Mouse (Mus musculus) neural tube, embryonic 13.5 days (tissue): ENCODE data around the gene Adgrg5. TPM values are rescaled to one million over a fixed set of nuclear protein-coding genes. Genes with fewer than 3 reads are reported as not detected.

Source experiments
- ATAC-seq: fragments of 200-750 bp; cut with Nextera tagmentation; 2 replicates; pipeline ENCODE4 v1.8.0; 2017; ENCODE audit warnings: low read depth, mild to moderate bottlenecking, moderate TSS enrichment, moderate library complexity
- H3K27ac ChIP-seq: fragments of 300-500 bp; sonication (generic); replicated peaks from 2 replicates; pipeline ENCODE4 v1.5.1; 2015; ENCODE audit warnings: moderate library complexity, mild to moderate bottlenecking, inconsistent platforms
- H3K27me3 ChIP-seq: fragments of 300-500 bp; sonication (generic); 2 replicates; pipeline ENCODE4 v1.6.1; 2015; ENCODE audit warnings: mild to moderate bottlenecking, inconsistent platforms
- H3K36me3 ChIP-seq: fragments of 300-500 bp; sonication (generic); 2 replicates; pipeline ENCODE4 v1.6.1; 2015; ENCODE audit warnings: mild to moderate bottlenecking, inconsistent platforms
- H3K4me1 ChIP-seq: fragments of 300-500 bp; sonication (generic); replicated peaks from 2 replicates; pipeline ENCODE4 v1.6.1; 2015; ENCODE audit warnings: inconsistent platforms
- H3K4me2 ChIP-seq: fragments of 300-500 bp; sonication (generic); 2 replicates; pipeline ENCODE4 v1.6.1; 2015; ENCODE audit warnings: inconsistent platforms, mild to moderate bottlenecking, moderate library complexity
- H3K4me3 ChIP-seq: fragments of 300-500 bp; sonication (generic); 2 replicates; pipeline ENCODE4 v1.5.1; 2015; ENCODE audit warnings: mild to moderate bottlenecking, inconsistent platforms
- H3K9ac ChIP-seq: fragments of 300-500 bp; sonication (generic); 2 replicates; pipeline ENCODE4 v1.6.1; 2015; ENCODE audit warnings: moderate library complexity, mild to moderate bottlenecking, inconsistent platforms
- H3K9me3 ChIP-seq: fragments of 300-500 bp; sonication (generic); 2 replicates; pipeline ENCODE4 v1.6.1; 2016; ENCODE audit warnings: inconsistent platforms
- WGBS: fragments of 180-500 bp; shearing (Covaris S2); methylation state at CpG from one replicate; pipeline ENCODE4 v1.1.7; 2015; 5-methylcytosine and 5-hydroxymethylcytosine counted together
- polyA plus RNA-seq: library from polyadenylated mRNA; unstranded; fragments of >200 nt; fragmentation: Nextera tagmentation; extraction: Ambion mirVana; gene quantifications from 2 replicates; pipeline ENCODE4 v1.2.1, GENCODE M21; 2015

The Adgrg5 gene
- polyA plus RNA-seq, 1 experiment from 2014 or later = 0.07 TPM

- no peaks in the 10 kb centered on the region for H3K9me3 ChIP-seq
- H3K4me3 ChIP-seq = peak overlapping the region; percentile 8; the same call in 1 of the 2 replicates
- no peaks in the 10 kb centered on the region; the same call in 1 of the 2 replicates for H3K27me3 ChIP-seq
- H3K36me3 ChIP-seq = no peaks in the 10 kb centered on the region
- peak overlapping the region; percentile 32; the same call in 1 of the 2 replicates for H3K9ac ChIP-seq
- 19% methylated on average over 17 of the region's 17 CpGs for WGBS
- peaks cover 45% of the 10 kb centered on the region for H3K4me1 ChIP-seq
- peak overlapping the region; percentile 40 for H3K4me2 ChIP-seq
- ATAC-seq = no peak
- H3K27ac ChIP-seq = peak overlapping the region; percentile 78
Observed at GRCm38 (mm10) chr8:94976651-94977417, 53.3 kb downstream of the Adgrg5 start.

GRCm38 (mm10) chr8:94978131-94978530 lies 54.6 kb downstream of the Adgrg5 start:
- Histone ChIP-seq H3K4me2 (peak overlapping the region; percentile 40; the same call in 1 of the 2 replicates), H3K27ac (peak overlapping the region; percentile 78), H3K4me1 (peaks cover 58% of the 10 kb centered on the region), H3K36me3 (no peaks in the 10 kb centered on the region), H3K4me3 (no peak overlapping the region), H3K9me3 (no peaks in the 10 kb centered on the region), H3K27me3 (no peaks in the 10 kb centered on the region; the same call in 1 of the 2 replicates), H3K9ac (no peak overlapping the region)
- 15% methylated on average over 9 of the region's 9 CpGs for WGBS
- peak; percentile 78 for ATAC-seq

GRCm38 (mm10) chr8:94978593-94979319 lies 55.3 kb downstream of the Adgrg5 start:
- H3K27me3 ChIP-seq = no peaks in the 10 kb centered on the region; the same call in 1 of the 2 replicates
- H3K4me1 ChIP-seq = peaks cover 64% of the 10 kb centered on the region
- no peak overlapping the region for H3K9ac ChIP-seq
- no peaks in the 10 kb centered on the region for H3K36me3 ChIP-seq
- no peak overlapping the region for H3K4me3 ChIP-seq
- H3K9me3 ChIP-seq = no peaks in the 10 kb centered on the region
- WGBS = 65% methylated on average over 13 of the region's 13 CpGs
- H3K27ac ChIP-seq = peak overlapping the region; percentile 78
- no peak; the same call in 1 of the 2 replicates for ATAC-seq
- no peak overlapping the region for H3K4me2 ChIP-seq

DNA sequence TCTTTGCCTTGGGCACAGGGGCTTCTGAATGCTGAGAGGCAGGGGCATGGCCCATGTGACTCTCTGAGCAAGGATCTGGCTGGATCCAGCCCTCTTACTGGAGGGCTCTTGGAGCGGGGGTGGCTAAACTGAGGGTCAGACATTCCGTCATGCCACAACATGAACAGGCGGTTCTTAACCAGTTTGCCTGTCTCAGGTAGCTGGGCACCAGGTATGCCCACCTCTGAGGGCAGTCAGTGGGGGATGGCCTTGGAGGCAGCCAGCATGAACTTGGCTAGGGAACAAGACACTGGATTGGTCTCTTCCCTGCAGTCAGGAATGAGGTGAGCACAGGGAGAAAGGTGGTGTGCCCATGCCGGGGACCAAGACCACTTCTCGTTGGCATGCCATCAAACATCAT lies 56.7 kb downstream of the Adgrg5 start:
- Histone ChIP-seq H3K9me3 (no peaks in the 10 kb centered on the region), H3K27ac (no peak overlapping the region), H3K4me3 (no peak overlapping the region), H3K9ac (no peak overlapping the region), H3K4me1 (peaks cover 79% of the 10 kb centered on the region), H3K4me2 (no peak overlapping the region), H3K27me3 (no peaks in the 10 kb centered on the region; the same call in 1 of the 2 replicates), H3K36me3 (no peaks in the 10 kb centered on the region)
- 90% methylated on average over 5 of the region's 5 CpGs for WGBS
- ATAC-seq = no peak

DNA sequence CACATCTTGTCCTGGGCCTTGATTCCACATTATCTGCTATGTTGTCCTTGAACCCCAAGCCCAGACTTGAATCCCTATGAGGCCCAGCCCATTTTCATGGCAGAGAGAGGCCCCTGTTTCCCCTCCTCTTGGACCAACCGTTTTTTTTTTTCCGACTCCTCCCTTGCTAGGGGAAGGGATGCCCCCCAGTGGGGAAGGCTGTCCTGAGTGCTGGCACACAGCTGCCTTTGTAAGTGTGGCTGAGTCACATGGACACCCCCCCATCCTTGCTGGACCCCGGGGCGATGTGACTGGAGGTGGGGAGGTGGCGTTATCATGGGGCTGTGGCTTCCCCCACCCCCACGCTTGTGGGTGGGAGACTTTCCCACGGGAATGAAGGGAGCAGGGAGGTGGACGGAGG lies 57.5 kb downstream of the Adgrg5 start:
- Histone ChIP-seq H3K9ac (no peak overlapping the region), H3K27ac (peak overlapping the region; percentile 78), H3K9me3 (no peaks in the 10 kb centered on the region), H3K4me2 (no peak overlapping the region), H3K36me3 (no peaks in the 10 kb centered on the region), H3K27me3 (no peaks in the 10 kb centered on the region; the same call in 1 of the 2 replicates), H3K4me1 (peaks cover 87% of the 10 kb centered on the region), H3K4me3 (no peak overlapping the region)
- 50% methylated on average over 8 of the region's 8 CpGs for WGBS
- ATAC-seq = no peak

DNA sequence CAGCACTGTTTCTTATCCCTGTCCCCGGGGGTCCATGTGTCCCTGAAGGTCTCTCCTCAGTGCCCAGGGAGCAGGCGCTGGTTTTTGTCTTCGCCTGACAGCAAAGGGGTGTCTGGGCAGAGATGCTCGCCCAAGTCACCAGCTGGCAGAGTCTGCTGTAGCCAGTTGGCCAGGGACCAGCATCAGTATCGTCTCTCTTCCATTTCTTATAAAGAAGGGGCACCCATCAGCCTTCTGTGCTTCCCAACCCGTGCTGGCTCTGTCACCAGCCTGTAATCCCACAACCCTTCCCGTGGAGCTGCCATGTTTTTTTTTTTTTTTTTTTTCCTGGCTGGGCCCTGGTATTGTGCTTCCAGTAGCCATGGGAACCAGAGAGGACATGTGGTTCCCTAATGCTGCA lies 58.4 kb downstream of the Adgrg5 start:
- Histone ChIP-seq H3K9me3 (no peaks in the 10 kb centered on the region), H3K27me3 (no peaks in the 10 kb centered on the region; the same call in 1 of the 2 replicates), H3K9ac (no peak overlapping the region), H3K36me3 (no peaks in the 10 kb centered on the region), H3K4me2 (no peak overlapping the region), H3K4me3 (no peak overlapping the region), H3K27ac (peak overlapping the region; percentile 78), H3K4me1 (peaks cover 92% of the 10 kb centered on the region)
- WGBS = 42% methylated on average over 7 of the region's 7 CpGs
- no peak for ATAC-seq

GRCm38 (mm10) chr8:94983146-94983545 lies 59.7 kb downstream of the Adgrg5 start:
- peaks cover 92% of the 10 kb centered on the region for H3K4me1 ChIP-seq
- no peak for ATAC-seq
- no peaks in the 10 kb centered on the region for H3K27me3 ChIP-seq
- no peaks in the 10 kb centered on the region for H3K36me3 ChIP-seq
- no peaks in the 10 kb centered on the region for H3K9me3 ChIP-seq
- 2% methylated on average over 5 of the region's 5 CpGs for WGBS
- H3K4me2 ChIP-seq = 0 out of 2 replicates have a peak overlapping the region, but pooled peaks have one; percentile 43
- no peak overlapping the region for H3K4me3 ChIP-seq
- peak overlapping the region; percentile 57; the same call in 1 of the 2 replicates for H3K9ac ChIP-seq
- H3K27ac ChIP-seq = peak overlapping the region; percentile 78

DNA sequence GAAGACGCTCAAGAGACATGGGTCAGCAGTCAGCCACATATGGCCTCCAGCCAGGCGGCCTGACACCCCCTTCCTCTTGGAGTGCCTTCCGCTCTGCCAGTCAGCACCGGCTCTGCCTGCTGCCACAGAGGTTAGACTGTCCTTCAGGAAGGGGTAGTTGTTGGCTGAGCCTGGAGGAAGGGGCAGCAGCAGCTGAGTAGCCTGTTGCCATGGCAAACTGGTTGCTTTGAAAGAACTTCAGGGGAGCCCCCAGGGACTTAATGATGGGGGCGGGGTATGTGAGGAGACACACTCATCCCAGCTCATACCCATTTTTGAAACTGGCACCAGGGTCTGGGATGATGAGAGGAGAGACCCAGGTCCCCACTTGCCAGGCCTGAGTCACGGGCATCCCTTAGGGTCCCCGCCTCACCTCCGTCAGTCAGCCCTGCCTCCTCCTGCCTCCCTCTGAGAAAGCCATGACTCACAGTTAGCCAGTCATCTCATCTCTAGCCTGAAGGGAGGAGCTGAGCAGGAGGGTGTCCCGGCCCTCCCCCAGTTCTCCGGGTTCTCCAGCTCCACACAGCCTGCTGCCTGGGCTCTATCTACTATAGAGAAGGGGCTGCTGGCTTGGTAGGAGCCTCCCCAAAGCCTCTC lies 60.5 kb downstream of the Adgrg5 start:
- Histone ChIP-seq H3K27me3 (no peaks in the 10 kb centered on the region), H3K4me3 (peak overlapping the region; percentile 29), H3K9ac (peak overlapping the region; percentile 57), H3K4me2 (peak overlapping the region; percentile 43), H3K4me1 (peaks cover 83% of the 10 kb centered on the region), H3K27ac (peak overlapping the region; percentile 78), H3K9me3 (no peaks in the 10 kb centered on the region), H3K36me3 (no peaks in the 10 kb centered on the region)
- peak; percentile 65 for ATAC-seq
- WGBS = 4% methylated on average over 10 of the region's 10 CpGs

GRCm38 (mm10) chr8:94985023-94985422 lies 61.5 kb downstream of the Adgrg5 start:
- H3K36me3 ChIP-seq = no peaks in the 10 kb centered on the region
- no peak for ATAC-seq
- no peaks in the 10 kb centered on the region for H3K9me3 ChIP-seq
- peaks cover 82% of the 10 kb centered on the region for H3K4me1 ChIP-seq
- peak overlapping the region; percentile 47 for H3K9ac ChIP-seq
- H3K4me3 ChIP-seq = peak overlapping the region; percentile 29
- 88% methylated on average over 6 of the region's 6 CpGs for WGBS
- no peaks in the 10 kb centered on the region for H3K27me3 ChIP-seq
- peak overlapping the region; percentile 43 for H3K4me2 ChIP-seq
- peak overlapping the region; percentile 78 for H3K27ac ChIP-seq

- no peaks in the 10 kb centered on the region for H3K9me3 ChIP-seq
- peak; percentile 9; the same call in 1 of the 2 replicates for ATAC-seq
- no peaks in the 10 kb centered on the region for H3K36me3 ChIP-seq
- H3K4me1 ChIP-seq = peaks cover 82% of the 10 kb centered on the region
- H3K27ac ChIP-seq = peak overlapping the region; percentile 78
- WGBS = 16% methylated on average over 5 of the region's 5 CpGs
- H3K4me3 ChIP-seq = peak overlapping the region; percentile 29
- H3K9ac ChIP-seq = peak overlapping the region; percentile 47
- peak overlapping the region; percentile 43 for H3K4me2 ChIP-seq
- H3K27me3 ChIP-seq = no peaks in the 10 kb centered on the region
Observed at GRCm38 (mm10) chr8:94986676-94987075, 63.2 kb downstream of the Adgrg5 start.

DNA sequence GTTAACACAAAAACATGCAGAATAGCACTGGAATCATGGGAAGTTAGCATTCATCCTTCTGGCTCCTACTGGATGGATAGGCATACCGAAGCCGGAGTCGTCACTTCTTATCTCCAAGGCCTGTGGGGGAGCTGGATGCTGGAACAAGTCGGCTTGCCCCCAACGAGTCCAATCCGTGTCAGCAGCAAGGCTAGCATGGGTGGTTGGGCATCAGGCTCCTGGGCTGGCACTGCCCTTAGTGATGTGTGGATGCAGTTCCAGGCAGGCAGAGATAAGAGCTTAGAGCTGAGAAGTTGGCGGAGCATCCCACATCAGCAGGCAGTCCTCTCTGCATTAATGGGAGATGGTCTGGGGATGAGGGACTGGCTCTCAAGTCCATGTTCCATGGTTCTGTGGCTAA lies 64.1 kb downstream of the Adgrg5 start:
- H3K4me3 ChIP-seq = no peak overlapping the region
- ATAC-seq = no peak
- no peaks in the 10 kb centered on the region for H3K36me3 ChIP-seq
- peaks cover 82% of the 10 kb centered on the region for H3K4me1 ChIP-seq
- peak overlapping the region; percentile 47 for H3K9ac ChIP-seq
- WGBS = 91% methylated on average over 7 of the region's 7 CpGs
- H3K4me2 ChIP-seq = peak overlapping the region; percentile 43
- no peaks in the 10 kb centered on the region for H3K27me3 ChIP-seq
- H3K27ac ChIP-seq = peak overlapping the region; percentile 78
- no peaks in the 10 kb centered on the region for H3K9me3 ChIP-seq

GRCm38 (mm10) chr8:94988619-94989018 lies 65.1 kb downstream of the Adgrg5 start:
- WGBS = 78% methylated on average over 6 of the region's 6 CpGs
- Histone ChIP-seq H3K9me3 (no peaks in the 10 kb centered on the region), H3K4me2 (no peak overlapping the region), H3K4me3 (no peak overlapping the region), H3K4me1 (peaks cover 82% of the 10 kb centered on the region), H3K9ac (no peak overlapping the region), H3K27me3 (no peaks in the 10 kb centered on the region), H3K27ac (no peak overlapping the region), H3K36me3 (no peaks in the 10 kb centered on the region)
- ATAC-seq = no peak
